Mouse (Mus musculus): ENCODE data around the gene Tnip1.

DNA sequence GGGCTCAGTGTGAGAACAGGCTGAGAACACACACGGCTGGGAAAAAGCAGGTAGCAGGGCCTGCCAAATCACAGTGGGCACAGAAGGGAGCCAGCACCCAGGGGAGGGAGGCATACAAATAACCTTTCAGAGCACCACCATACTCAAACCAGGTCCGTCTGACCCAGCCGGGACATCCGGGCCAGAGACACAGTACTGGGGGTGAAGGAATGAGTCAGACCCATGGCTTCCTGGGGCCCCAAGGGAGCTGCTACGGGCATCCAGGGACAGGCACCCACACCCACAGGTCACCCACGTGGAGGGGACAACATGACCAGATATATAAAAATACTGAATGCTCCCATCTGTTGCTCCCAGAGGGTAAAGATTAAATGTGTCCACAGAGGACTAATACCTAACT, 10.1 kb downstream of the Tnip1 start:
- TF ChIP-seq CTCF (IDR thresholded peaks at IDR 0.05; ENCODE audit: extremely low read depth, insufficient read length, insufficient replicate concordance, low read depth, low read length) = no peak
- TF ChIP-seq POLR2A (IDR thresholded peaks at IDR 0.05; ENCODE audit: low read depth, low read length) = no peak
